Mouse (Mus musculus) ES-Bruce4 (cell line): ENCODE data around the gene H2-Q7. TPM values are rescaled to one million over a fixed set of nuclear protein-coding genes. Genes with fewer than 3 reads are reported as not detected.
"Not testable (repeated sequence)": the region's sequence is repeated elsewhere in the genome, so short reads cannot be mapped to it uniquely, and the experiment has no call there.

Source experiments
- H3K27ac ChIP-seq: 2 replicates; pipeline ENCODE4 v1.5.1; 2012; ENCODE audit warnings: low read length, inconsistent platforms; ENCODE audit not compliant: insufficient read depth
- H3K27me3 ChIP-seq: 2 replicates; pipeline ENCODE4 v1.6.1; 2012; ENCODE audit warnings: mild to moderate bottlenecking, low read length, inconsistent platforms; ENCODE audit not compliant: control insufficient read depth, poor library complexity, insufficient read depth, severe bottlenecking
- H3K36me3 ChIP-seq: 2 replicates; pipeline ENCODE4 v1.6.1; 2012; ENCODE audit warnings: inconsistent platforms, mild to moderate bottlenecking, low read length, moderate library complexity; ENCODE audit not compliant: control insufficient read depth, poor library complexity, insufficient read depth, severe bottlenecking
- H3K4me1 ChIP-seq: one replicate; pipeline ENCODE4 v1.8.1; 2011; ENCODE audit warnings: low read length; ENCODE audit not compliant: control insufficient read depth, insufficient read depth
- H3K4me3 ChIP-seq: 2 replicates; pipeline ENCODE4 v1.5.1; 2011; ENCODE audit warnings: low read depth, mild to moderate bottlenecking, low read length
- H3K9ac ChIP-seq: 2 replicates; pipeline ENCODE4 v1.6.1; 2012; ENCODE audit warnings: low read depth, mild to moderate bottlenecking, inconsistent platforms; ENCODE audit not compliant: poor library complexity, severe bottlenecking
- H3K9me3 ChIP-seq: replicated peaks from 2 replicates; pipeline ENCODE4 v1.6.1; 2012; ENCODE audit warnings: mild to moderate bottlenecking, low read length, inconsistent platforms; ENCODE audit not compliant: control insufficient read depth, poor library complexity, insufficient read depth, severe bottlenecking
- CTCF ChIP-seq: IDR thresholded peaks from one replicate; pipeline ENCODE4 v1.8.1; 2011; ENCODE audit warnings: low read depth, low read length
- EP300 ChIP-seq: IDR thresholded peaks from 2 replicates; pipeline ENCODE4 v1.6.1; 2011; ENCODE audit warnings: low read depth, low read length; ENCODE audit not compliant: insufficient read depth
- polyA plus RNA-seq: library from polyadenylated mRNA; stranded (reverse); fragments of >200 nt; gene quantifications from 2 replicates; pipeline ENCODE4 v1.2.4, GENCODE M21; 2011; ENCODE audit warnings: low read depth; ENCODE audit not compliant: missing spikeins, insufficient read depth, insufficient read length

H2-Q7 gene
- polyA plus RNA-seq, 1 experiment: 4.9 TPM

- not testable (repeated sequence) for H3K27me3 ChIP-seq
- 0 out of 2 replicates have a peak, but pooled peaks have one; percentile 11 for TF ChIP-seq EP300
- TF ChIP-seq CTCF: peak; percentile 15
Measured at GRCm38 (mm10) chr17:35425474-35425873, 13.5 kb upstream of the H2-Q7 start.

DNA sequence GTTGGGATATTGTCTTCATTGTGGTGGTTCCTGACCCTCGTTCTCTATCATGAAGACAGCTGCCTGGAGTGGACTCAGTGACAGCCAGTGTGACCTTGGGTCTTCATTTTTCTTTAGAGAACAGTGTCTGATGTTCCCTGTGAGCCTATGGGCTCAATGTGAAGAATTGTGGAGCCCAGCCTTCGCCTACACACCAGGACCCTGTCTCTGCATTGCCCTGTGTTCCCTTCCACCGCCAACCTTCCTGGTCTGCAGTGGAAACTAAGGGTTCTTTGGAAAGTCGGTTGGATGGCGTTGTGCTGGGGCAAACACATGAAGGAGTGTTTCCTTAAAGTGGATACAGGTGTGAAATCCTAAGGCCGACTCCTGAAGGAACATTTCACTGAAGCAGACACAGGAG lies 10.1 kb upstream of the H2-Q7 start:
- not testable (repeated sequence) for H3K27ac ChIP-seq, H3K9ac ChIP-seq, H3K9me3 ChIP-seq, H3K36me3 ChIP-seq, H3K27me3 ChIP-seq, H3K4me3 ChIP-seq, H3K4me1 ChIP-seq

More at GRCm38 (mm10) chr17:35425474-35425873, 13.5 kb upstream of the H2-Q7 start:
- H3K36me3 ChIP-seq, H3K9ac ChIP-seq, H3K27ac ChIP-seq, H3K9me3 ChIP-seq, H3K4me1 ChIP-seq: not testable (repeated sequence)
- peak overlapping the region; percentile 27 for H3K4me3 ChIP-seq

DNA sequence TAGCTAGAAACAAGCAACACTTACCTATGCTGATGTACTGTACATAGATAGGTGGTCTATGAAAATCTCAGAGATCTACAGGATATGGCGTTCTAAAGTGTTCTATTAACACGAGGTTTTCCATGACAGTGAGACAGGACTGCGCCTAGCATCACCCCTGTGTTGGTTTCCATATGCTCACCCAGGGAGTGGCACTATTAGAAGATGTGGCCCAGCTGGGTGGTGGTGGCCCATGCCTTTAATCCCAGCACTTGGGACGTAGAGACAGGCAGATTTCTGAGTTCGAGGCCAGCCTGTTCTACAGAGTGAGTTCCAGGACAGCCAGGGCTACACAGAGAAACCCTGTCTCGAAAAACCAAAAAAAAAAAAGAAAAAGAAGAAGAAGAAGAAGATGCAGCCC lies 8.3 kb upstream of the H2-Q7 start:
- not testable (repeated sequence) for H3K36me3 ChIP-seq, H3K9ac ChIP-seq, H3K27me3 ChIP-seq, H3K4me3 ChIP-seq, H3K9me3 ChIP-seq, H3K4me1 ChIP-seq, H3K27ac ChIP-seq

DNA sequence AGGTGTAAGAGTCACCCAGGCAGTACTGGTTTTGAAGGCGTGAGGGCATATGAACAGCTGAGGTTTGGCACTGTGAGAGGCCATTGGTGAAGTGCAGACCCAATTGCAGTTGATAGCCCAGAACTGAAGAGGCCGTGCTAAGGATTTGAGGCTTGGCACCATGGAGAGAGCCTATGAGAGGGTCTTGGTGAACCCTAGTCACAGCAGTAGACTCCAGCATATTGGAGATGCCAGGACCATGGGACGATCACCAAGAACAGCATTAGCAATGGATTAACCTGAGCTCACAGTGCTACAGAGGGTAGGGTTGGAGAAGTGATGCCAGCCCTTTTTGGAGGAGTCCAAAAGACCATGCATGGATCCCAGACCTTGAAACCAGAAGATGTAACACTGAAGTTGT lies 6.8 kb upstream of the H2-Q7 start:
- not testable (repeated sequence) for H3K4me3 ChIP-seq, H3K9ac ChIP-seq, H3K9me3 ChIP-seq, H3K27ac ChIP-seq, H3K4me1 ChIP-seq, H3K36me3 ChIP-seq, H3K27me3 ChIP-seq

DNA sequence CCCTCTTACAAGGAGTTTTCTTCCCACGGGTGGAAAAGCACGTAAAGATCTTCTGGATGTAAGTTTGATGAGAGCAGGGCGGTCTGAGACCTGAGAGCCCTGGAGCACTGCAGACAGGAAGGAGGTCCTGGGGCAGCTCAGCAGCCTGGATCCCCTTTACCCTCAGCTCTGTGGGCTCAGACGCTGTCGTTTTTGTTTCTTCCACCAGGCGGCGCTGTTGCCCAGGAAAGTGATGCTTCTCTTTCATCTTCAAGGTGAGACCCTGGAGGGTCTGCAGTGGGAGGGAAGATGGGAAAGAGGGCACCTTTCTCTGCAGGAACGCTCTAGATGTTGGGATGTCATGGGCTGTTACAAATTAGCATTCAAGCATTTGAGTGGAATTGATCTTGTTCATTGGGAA lies 4.1 kb upstream of the H2-Q7 start:
- H3K36me3 ChIP-seq, H3K27me3 ChIP-seq, H3K9ac ChIP-seq, H3K4me1 ChIP-seq, H3K27ac ChIP-seq, H3K9me3 ChIP-seq, H3K4me3 ChIP-seq: not testable (repeated sequence)
- TF ChIP-seq CTCF: peak; percentile 67

DNA sequence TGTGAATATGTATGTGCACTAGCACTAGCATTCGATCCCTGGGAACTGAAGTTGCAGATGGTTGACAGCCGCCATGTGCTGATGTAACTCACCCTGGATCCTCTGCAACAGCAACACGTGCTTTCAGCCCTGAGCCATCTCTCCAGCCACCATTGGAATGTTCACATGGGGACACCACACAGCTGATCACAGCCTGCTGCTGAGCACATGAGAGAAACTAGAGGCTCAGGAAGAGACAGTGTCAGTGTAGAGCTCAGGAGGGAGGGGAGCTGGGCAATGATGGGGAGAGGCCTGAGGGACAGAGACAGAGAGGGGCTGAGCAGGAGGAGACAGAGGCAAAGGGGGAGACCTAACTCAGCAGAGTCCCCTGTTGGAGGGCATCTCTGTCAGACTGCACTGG lies 3.4 kb upstream of the H2-Q7 start:
- not testable (repeated sequence) for H3K27ac ChIP-seq, H3K4me1 ChIP-seq, H3K4me3 ChIP-seq, H3K9ac ChIP-seq, H3K9me3 ChIP-seq, H3K36me3 ChIP-seq, H3K27me3 ChIP-seq

DNA sequence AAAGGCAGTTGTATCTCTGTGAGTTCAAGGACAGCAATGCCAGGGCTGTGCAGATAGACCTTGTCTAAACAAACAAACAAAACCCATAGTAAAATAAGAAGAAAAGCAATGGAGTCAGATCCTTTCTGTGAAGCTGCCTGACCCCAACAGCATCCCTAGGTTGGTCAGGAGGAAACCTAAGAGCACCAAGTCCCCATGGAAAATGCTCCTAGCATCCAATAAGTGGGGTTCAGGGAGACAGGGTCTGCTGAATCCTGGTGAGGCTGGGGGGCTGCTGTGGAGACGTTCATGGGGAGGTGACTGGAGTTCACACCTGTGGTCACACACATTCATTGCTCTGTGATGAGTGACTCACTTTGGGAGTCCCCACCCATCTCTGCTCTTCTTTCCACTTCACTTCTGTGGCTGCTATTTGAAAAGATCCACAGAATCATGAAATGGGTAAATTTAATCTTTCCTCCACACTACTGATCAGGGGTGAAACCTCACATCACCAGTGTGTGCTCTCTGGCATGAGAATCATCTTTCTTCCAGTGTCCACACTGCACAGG lies 1.5 kb upstream of the H2-Q7 start:
- H3K27ac ChIP-seq, H3K9ac ChIP-seq, H3K4me3 ChIP-seq, H3K36me3 ChIP-seq, H3K9me3 ChIP-seq, H3K27me3 ChIP-seq, H3K4me1 ChIP-seq: not testable (repeated sequence)

DNA sequence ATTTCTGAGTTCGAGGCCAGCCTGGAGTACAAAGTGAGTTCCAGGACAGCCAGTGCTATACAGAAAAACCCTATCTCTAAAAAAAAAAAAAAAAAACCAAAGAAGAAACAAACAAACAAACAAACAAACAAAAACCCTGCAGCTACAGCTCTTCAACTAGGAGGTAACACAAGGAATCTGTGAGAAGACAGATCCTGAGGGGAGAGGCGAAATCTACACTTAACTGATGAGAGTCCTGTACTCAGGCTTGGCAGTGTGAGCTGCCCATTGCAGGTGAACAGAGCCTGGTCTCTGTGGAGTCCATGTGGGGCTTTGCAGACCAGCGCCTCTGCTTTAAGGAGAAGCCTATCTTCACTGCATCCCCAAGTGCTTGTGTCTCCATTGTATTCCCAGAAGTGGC lies 560 bp upstream of the H2-Q7 start:
- H3K27me3 ChIP-seq, H3K36me3 ChIP-seq, H3K9ac ChIP-seq, H3K9me3 ChIP-seq, H3K4me3 ChIP-seq, H3K4me1 ChIP-seq, H3K27ac ChIP-seq: not testable (repeated sequence)

DNA sequence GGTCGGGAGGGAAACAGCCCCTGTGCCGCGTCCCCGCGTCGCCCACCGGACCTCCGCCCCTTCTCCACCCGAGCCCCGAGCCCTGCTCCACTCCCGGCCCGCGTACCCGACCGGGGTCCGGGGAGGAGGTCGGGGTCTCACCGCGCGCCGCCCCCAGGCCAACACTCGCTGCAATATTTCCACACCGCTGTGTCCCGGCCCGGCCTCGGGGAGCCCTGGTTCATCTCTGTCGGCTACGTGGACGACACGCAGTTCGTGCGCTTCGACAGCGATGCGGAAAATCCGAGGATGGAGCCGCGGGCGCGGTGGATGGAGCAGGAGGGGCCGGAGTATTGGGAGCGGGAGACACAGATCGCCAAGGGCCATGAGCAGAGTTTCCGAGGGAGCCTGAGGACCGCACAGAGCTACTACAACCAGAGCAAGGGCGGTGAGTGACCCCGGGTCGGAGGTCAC lies 366 bp downstream of the H2-Q7 start:
- not testable (repeated sequence) for H3K27me3 ChIP-seq, H3K9me3 ChIP-seq, H3K4me1 ChIP-seq, H3K36me3 ChIP-seq, H3K27ac ChIP-seq
- peak overlapping the region; percentile 55 for H3K9ac ChIP-seq
- H3K4me3 ChIP-seq: peak overlapping the region; percentile 42
